Mouse (Mus musculus) MEL (cell line): ENCODE data around the gene Mboat2. TPM values are rescaled to one million over a fixed set of nuclear protein-coding genes. Genes with fewer than 3 reads are reported as not detected.

ENCODE experiments used
- DNase-seq: peaks from one replicate; pipeline ENCODE4 v3.0.0; 2011; ENCODE audit warnings: low read depth, low spot score
- H3K27ac ChIP-seq: 2 replicates; pipeline ENCODE4 v1.5.1; 2012; ENCODE audit warnings: low read depth, mild to moderate bottlenecking, control low read depth, low read length, moderate library complexity; ENCODE audit not compliant: control insufficient read depth
- H3K27me3 ChIP-seq, 2 experiments: fragments of 150-350 bp in 1 of 2; sonication (generic) in 1 of 2; 2 replicates each; pipeline ENCODE4 v1.6.1; 2012; ENCODE audit warnings: low read length in 2 of 2, mild to moderate bottlenecking in 2 of 2, improper control_type of control experiment in 1 of 2, moderate library complexity in 1 of 2; ENCODE audit not compliant: insufficient read depth in 2 of 2, control insufficient read depth in 1 of 2
- H3K36me3 ChIP-seq, 2 experiments: 2 replicates each; pipeline ENCODE4 v1.6.1; 2012 to 2014; ENCODE audit warnings: low read length in 2 of 2, improper control_type of control experiment in 1 of 2, inconsistent platforms in 1 of 2, mild to moderate bottlenecking in 1 of 2; ENCODE audit not compliant: insufficient read depth in 2 of 2, control insufficient read depth in 1 of 2
- H3K4me1 ChIP-seq, 2 experiments: fragments of 150-350 bp in 1 of 2; sonication (generic) in 1 of 2; 2 replicates each; pipeline ENCODE4 v1.6.1; 2012; ENCODE audit warnings: low read length in 2 of 2, improper control_type of control experiment in 1 of 2, mild to moderate bottlenecking in 1 of 2; ENCODE audit not compliant: insufficient read depth in 2 of 2, control insufficient read depth in 1 of 2
- H3K4me3 ChIP-seq, 2 experiments: fragments of 150-350 bp in 1 of 2; sonication (generic) in 1 of 2; 2 replicates each; pipeline ENCODE4 v1.5.1; 2012; ENCODE audit warnings: low read depth in 2 of 2, low read length in 2 of 2, mild to moderate bottlenecking in 2 of 2, moderate library complexity in 2 of 2, control low read depth in 1 of 2, improper control_type of control experiment in 1 of 2; ENCODE audit not compliant: control insufficient read depth in 1 of 2, insufficient read depth in 1 of 2
- H3K79me2 ChIP-seq: 2 replicates; pipeline ENCODE4 v1.6.1; 2012; ENCODE audit warnings: mild to moderate bottlenecking, low read length, moderate library complexity; ENCODE audit not compliant: control insufficient read depth, poor library complexity, insufficient read depth
- H3K9ac ChIP-seq: 2 replicates; pipeline ENCODE4 v1.6.1; 2012; ENCODE audit warnings: low read depth, mild to moderate bottlenecking, control low read depth, low read length, moderate library complexity; ENCODE audit not compliant: control insufficient read depth, poor library complexity, severe bottlenecking
- H3K9me3 ChIP-seq: fragments of 150-350 bp; sonication (generic); replicated peaks from 2 replicates; pipeline ENCODE4 v1.6.1; 2012; ENCODE audit warnings: mild to moderate bottlenecking, low read length, improper control_type of control experiment, moderate library complexity; ENCODE audit not compliant: insufficient read depth
- CHD2 ChIP-seq: IDR thresholded peaks from 2 replicates; pipeline ENCODE4 v1.6.1; 2011; ENCODE audit warnings: low read length, improper control_type of control experiment
- E2F4 ChIP-seq: IDR thresholded peaks from 2 replicates; pipeline ENCODE4 v1.6.1; 2011; ENCODE audit warnings: low read depth, low read length, improper control_type of control experiment, borderline replicate concordance
- ELF1 ChIP-seq: IDR thresholded peaks from 2 replicates; pipeline ENCODE4 v1.6.1; 2014; ENCODE audit warnings: low read depth, mild to moderate bottlenecking, inconsistent platforms, low read length, improper control_type of control experiment, moderate library complexity
- GABPA ChIP-seq: IDR thresholded peaks from 2 replicates; pipeline ENCODE4 v1.6.1; 2012; ENCODE audit warnings: low read depth, mild to moderate bottlenecking, inconsistent platforms, low read length, improper control_type of control experiment, moderate library complexity
- JUND ChIP-seq: IDR thresholded peaks from 2 replicates; pipeline ENCODE4 v1.6.1; 2011; ENCODE audit warnings: low read depth, mild to moderate bottlenecking, improper control_type of control experiment, low read length
- KAT2A ChIP-seq: conservative IDR thresholded peaks from 2 replicates; pipeline ENCODE4 v1.6.1; 2012; ENCODE audit warnings: low read depth, low read length, improper control_type of control experiment, inconsistent platforms
- MAX ChIP-seq: IDR thresholded peaks from 2 replicates; pipeline ENCODE4 v1.6.1; 2011; ENCODE audit warnings: low read length, improper control_type of control experiment
- MAZ ChIP-seq: IDR thresholded peaks from 2 replicates; pipeline ENCODE4 v1.6.1; 2012; ENCODE audit warnings: low read depth, mild to moderate bottlenecking, inconsistent platforms, low read length, improper control_type of control experiment
- MEF2A ChIP-seq: IDR thresholded peaks from 2 replicates; pipeline ENCODE4 v1.6.1; 2014; ENCODE audit warnings: low read depth, mild to moderate bottlenecking, inconsistent platforms, low read length, improper control_type of control experiment; ENCODE audit not compliant: poor library complexity, insufficient replicate concordance, severe bottlenecking; ENCODE audit errors: extremely low read depth
- MYB ChIP-seq: IDR thresholded peaks from 2 replicates; pipeline ENCODE4 v1.6.1; 2011; ENCODE audit warnings: mild to moderate bottlenecking, low read depth, low read length, improper control_type of control experiment
- NRF1 ChIP-seq: IDR thresholded peaks from 2 replicates; pipeline ENCODE4 v1.6.1; 2014; ENCODE audit warnings: low read depth, mild to moderate bottlenecking, inconsistent platforms, low read length, improper control_type of control experiment, moderate library complexity; ENCODE audit not compliant: poor library complexity, insufficient read depth, severe bottlenecking
- POLR2AphosphoS5 ChIP-seq: IDR thresholded peaks from 2 replicates; pipeline ENCODE4 v1.6.1; 2012; ENCODE audit warnings: low read depth, borderline replicate concordance, mild to moderate bottlenecking, inconsistent platforms, low read length, moderate library complexity, mixed read lengths
- SIN3A ChIP-seq: IDR thresholded peaks from 2 replicates; pipeline ENCODE4 v1.6.1; 2012; ENCODE audit warnings: low read length, improper control_type of control experiment, inconsistent platforms
- SMC3 ChIP-seq: IDR thresholded peaks from 2 replicates; pipeline ENCODE4 v1.6.1; 2011; ENCODE audit warnings: low read depth, low read length, improper control_type of control experiment
- TBP ChIP-seq: IDR thresholded peaks from 2 replicates; pipeline ENCODE4 v1.8.0; 2011; ENCODE audit warnings: low read depth, low read length, improper control_type of control experiment
- UBTF ChIP-seq: IDR thresholded peaks from 2 replicates; pipeline ENCODE4 v1.6.1; 2012; ENCODE audit warnings: low read depth, mild to moderate bottlenecking, inconsistent platforms, low read length, improper control_type of control experiment, moderate library complexity, borderline replicate concordance; ENCODE audit not compliant: insufficient read depth
- USF2 ChIP-seq, 2 experiments: IDR thresholded peaks; 2 replicates each; pipeline ENCODE4 v1.6.1; 2011 to 2012; ENCODE audit warnings: improper control_type of control experiment in 2 of 2, low read length in 2 of 2, borderline replicate concordance in 1 of 2, inconsistent platforms in 1 of 2, low read depth in 1 of 2, mild to moderate bottlenecking in 1 of 2; ENCODE audit not compliant: insufficient read depth in 1 of 2
- ZKSCAN1 ChIP-seq: IDR thresholded peaks from 2 replicates; pipeline ENCODE4 v1.6.1; 2012; ENCODE audit warnings: low read depth, mild to moderate bottlenecking, inconsistent platforms, low read length, improper control_type of control experiment, moderate library complexity
- ZMIZ1 ChIP-seq: IDR thresholded peaks from 2 replicates; pipeline ENCODE4 v1.6.1; 2012; ENCODE audit warnings: low read depth, mild to moderate bottlenecking, inconsistent platforms, low read length, improper control_type of control experiment, moderate library complexity
- ZNF384 ChIP-seq: IDR thresholded peaks from 2 replicates; pipeline ENCODE4 v1.6.1; 2012; ENCODE audit warnings: low read depth, mild to moderate bottlenecking, inconsistent platforms, low read length, improper control_type of control experiment
- polyA plus RNA-seq, 2 experiments: library from polyadenylated mRNA; stranded (reverse) in 1 of 2; unstranded in 1 of 2; fragments of >175 nt in 1 of 2; fragments of >200 nt in 1 of 2; gene quantifications; 2 replicates each; pipeline versions ENCODE4 v1.2.1 to v1.2.4; 2012; ENCODE audit warnings: low replicate concordance in 2 of 2, low read depth in 1 of 2; ENCODE audit not compliant: insufficient read length in 2 of 2, insufficient read depth in 1 of 2, missing spikeins in 1 of 2
- total RNA-seq: library from RNA; depleted of rRNA; stranded (reverse); fragments of 300-350 nt; gene quantifications from 2 replicates; pipeline ENCODE4 v1.2.3, GENCODE M21; 2012

The Mboat2 gene
- total and polyA plus RNA-seq, 3 experiments = 13.5 TPM; not detected in 1

DNA sequence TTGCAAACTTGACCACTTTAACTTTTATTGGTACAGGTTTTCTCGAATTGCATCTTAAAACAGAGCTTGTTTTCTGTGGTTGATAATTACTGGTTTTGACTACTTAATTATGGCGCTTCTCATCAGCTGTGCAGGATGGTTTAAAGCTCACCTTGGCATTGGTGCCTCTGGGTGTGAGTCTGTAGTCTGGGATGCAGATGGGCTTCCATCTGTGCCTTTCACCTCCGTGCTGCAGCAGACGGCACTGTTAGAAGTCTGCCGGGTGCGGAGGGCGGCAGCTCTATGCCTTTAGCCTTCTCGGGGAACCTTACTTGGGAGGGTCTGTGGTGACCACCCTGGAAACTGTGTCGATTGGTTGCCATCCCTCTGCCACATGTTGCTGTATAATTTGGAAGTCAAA lies 29.8 kb downstream of the Mboat2 start:
- Histone ChIP-seq H3K9ac (no peak overlapping the region), H3K4me1 (0 out of 4 replicates have a peak, but pooled peaks cover 0 to 5% of the 10 kb centered on the region in 2 experiments), H3K27me3 (no peaks in the 10 kb centered on the region), H3K79me2 (no peaks in the 10 kb centered on the region; the same call in 1 of the 2 replicates), H3K36me3 (no peaks in the 10 kb centered on the region), H3K9me3 (no peaks in the 10 kb centered on the region), H3K27ac (no peak overlapping the region), H3K4me3 (no peak overlapping the region)
- no peak for DNase-seq
- TF ChIP-seq E2F4 = no peak

DNA sequence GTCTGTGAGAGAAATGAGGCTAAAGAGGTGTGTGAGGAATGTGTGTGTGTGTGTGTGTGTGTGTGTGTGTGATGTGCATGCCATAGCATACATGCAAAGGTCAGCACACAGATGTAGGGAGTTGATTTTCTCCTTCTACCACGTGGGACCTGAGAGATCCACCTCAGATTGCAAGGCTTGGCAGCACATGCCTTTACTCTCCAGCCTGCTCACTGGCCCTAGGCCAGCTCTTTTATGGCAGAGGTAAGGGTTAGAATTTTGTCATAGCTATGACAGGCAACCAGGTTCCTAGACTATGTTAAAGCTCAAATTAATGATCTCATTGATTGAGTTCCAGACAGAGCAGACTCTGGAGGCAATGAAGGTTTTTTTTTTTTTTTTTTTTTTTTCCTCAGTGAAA lies 33.1 kb downstream of the Mboat2 start:
- DNase-seq = no peak
- H3K79me2 ChIP-seq = no peaks in the 10 kb centered on the region
- H3K9me3 ChIP-seq = no peaks in the 10 kb centered on the region
- no peak overlapping the region for H3K4me3 ChIP-seq
- TF ChIP-seq CHD2 (no peak), ELF1 (no peak), E2F4 (no peak), SIN3A (no peak), MAZ (no peak), UBTF (no peak), NRF1 (no peak)
- H3K27me3 ChIP-seq = no peaks in the 10 kb centered on the region
- no peaks in the 10 kb centered on the region; a peak in 1 of 4 replicates for H3K36me3 ChIP-seq
- H3K27ac ChIP-seq = no peak overlapping the region
- peaks cover 2 to 5% of the 10 kb centered on the region in 2 experiments; a peak in 1 of 4 replicates for H3K4me1 ChIP-seq
- no peak overlapping the region for H3K9ac ChIP-seq

DNA sequence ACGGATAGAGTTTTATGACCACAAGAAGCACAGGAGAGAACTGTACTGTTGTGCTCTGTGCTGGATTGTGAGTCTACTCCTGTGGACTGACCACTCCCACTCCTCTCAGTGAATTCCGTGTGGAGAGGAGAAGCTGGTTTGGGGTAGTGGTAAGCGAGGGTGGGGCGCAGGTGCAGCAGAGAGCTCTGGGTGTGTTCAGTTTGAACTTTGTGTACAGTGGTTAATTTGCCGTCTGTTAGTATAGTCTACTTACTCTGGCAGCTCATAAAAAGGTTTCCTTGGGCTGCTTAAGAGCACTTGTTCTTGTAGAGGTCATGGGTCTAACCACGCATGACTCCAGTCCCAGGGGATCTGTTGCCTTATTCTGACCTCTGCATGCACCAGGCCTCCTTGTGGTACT lies 36.0 kb downstream of the Mboat2 start:
- Histone ChIP-seq H3K79me2 (no peaks in the 10 kb centered on the region), H3K9me3 (no peaks in the 10 kb centered on the region), H3K27me3 (no peaks in the 10 kb centered on the region), H3K4me1 (peaks cover 2 to 3% of the 10 kb centered on the region in 2 experiments; a peak in 2 of 4 replicates), H3K9ac (no peak overlapping the region), H3K27ac (no peak overlapping the region), H3K36me3 (no peaks in the 10 kb centered on the region; a peak in 1 of 4 replicates), H3K4me3 (no peak overlapping the region)
- TF ChIP-seq UBTF (no peak), TBP (no peak), ZKSCAN1 (no peak), POLR2AphosphoS5 (no peak), MAX (no peak), USF2 (IDR thresholded peaks at IDR 0.05; ENCODE audit: borderline replicate concordance in 1 of 2, insufficient read depth in 1 of 2, low read depth in 1 of 2, low read length in 2 of 2) (no peak), SMC3 (no peak), NRF1 (no peak), JUND (no peak), MEF2A (no peak), KAT2A (no peak), ZMIZ1 (no peak), ZNF384 (no peak), MYB (no peak), GABPA (no peak)
- no peak for DNase-seq
